Mouse (Mus musculus): ENCODE measurements around the gene Nck2.

GRCm38 (mm10) chr1:43396522-43396921 lies 47.9 kb upstream of the Nck2 start:
- no peak for TF ChIP-seq CHD2 (IDR thresholded peaks at IDR 0.05; ENCODE audit: low read depth, low read length)
- no peak for TF ChIP-seq HCFC1 (IDR thresholded peaks at IDR 0.05; ENCODE audit: borderline replicate concordance, insufficient read depth, low read length)
